Mouse (Mus musculus): Measurements from ENCODE around the gene Rpusd3. TPM values are rescaled to one million over a fixed set of nuclear protein-coding genes. Genes with fewer than 3 reads are reported as not detected.

Rpusd3 gene
- total and polyA plus RNA-seq, 3 experiments = 24.8 to 34.1 TPM; not detected in 1

DNA sequence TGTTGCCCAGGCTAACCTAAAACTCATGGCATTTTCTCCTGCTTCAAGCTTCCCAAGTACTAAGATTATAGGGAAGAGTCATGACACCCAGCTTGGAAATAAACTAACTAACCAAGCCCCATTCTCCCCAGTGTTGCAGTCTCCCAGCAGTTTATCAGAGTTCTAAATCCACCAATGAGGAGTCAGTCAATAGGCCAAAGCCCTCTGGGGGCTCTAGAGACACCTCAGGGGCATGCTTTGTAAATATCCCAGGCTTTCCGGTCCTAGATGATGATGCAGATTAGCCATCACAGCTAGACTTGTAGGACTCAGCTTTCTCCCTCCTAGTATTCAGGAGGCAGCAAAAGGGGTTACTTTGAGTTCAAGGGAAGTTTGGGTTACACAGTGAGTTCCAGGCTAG is 9.1 kb downstream of the Rpusd3 start:
- no peaks in the 10 kb centered on the region for H3K4me1 ChIP-seq (ENCODE audit: control insufficient read depth in 1 of 2, insufficient read depth in 2 of 2, low read length in 2 of 2)
- no peaks in the 10 kb centered on the region for H3K79me2 ChIP-seq (ENCODE audit: control insufficient read depth, insufficient read depth, low read length, poor library complexity)
- no peaks in the 10 kb centered on the region; a peak in 1 of 4 replicates for H3K36me3 ChIP-seq (ENCODE audit: control insufficient read depth in 1 of 2, insufficient read depth in 2 of 2, low read length in 2 of 2)
- no peak overlapping the region for H3K27ac ChIP-seq (ENCODE audit: control insufficient read depth, low read depth, low read length)
- no peaks in the 10 kb centered on the region for H3K9me3 ChIP-seq (replicated peaks; ENCODE audit: insufficient read depth, low read length)
- H3K9ac ChIP-seq (ENCODE audit: control insufficient read depth, low read depth, low read length, poor library complexity, severe bottlenecking) = no peak overlapping the region
- H3K27me3 ChIP-seq (ENCODE audit: control insufficient read depth in 1 of 2, insufficient read depth in 2 of 2, low read length in 2 of 2) = no peaks in the 10 kb centered on the region
- no peak overlapping the region for H3K4me3 ChIP-seq (ENCODE audit: control insufficient read depth in 1 of 2, insufficient read depth in 1 of 2, low read depth in 2 of 2, low read length in 2 of 2)
- TF ChIP-seq MAX (IDR thresholded peaks at IDR 0.05; ENCODE audit: low read length) (no peak), ETS1 (IDR thresholded peaks at IDR 0.05; ENCODE audit: low read depth, low read length) (no peak), CHD2 (IDR thresholded peaks at IDR 0.05; ENCODE audit: low read length) (no peak), ZMIZ1 (IDR thresholded peaks at IDR 0.05; ENCODE audit: low read depth, low read length) (no peak), CHD1 (IDR thresholded peaks at IDR 0.05; ENCODE audit: low read depth, low read length) (no peak)
- no peak for DNase-seq (ENCODE audit: low read depth, low spot score)

DNA sequence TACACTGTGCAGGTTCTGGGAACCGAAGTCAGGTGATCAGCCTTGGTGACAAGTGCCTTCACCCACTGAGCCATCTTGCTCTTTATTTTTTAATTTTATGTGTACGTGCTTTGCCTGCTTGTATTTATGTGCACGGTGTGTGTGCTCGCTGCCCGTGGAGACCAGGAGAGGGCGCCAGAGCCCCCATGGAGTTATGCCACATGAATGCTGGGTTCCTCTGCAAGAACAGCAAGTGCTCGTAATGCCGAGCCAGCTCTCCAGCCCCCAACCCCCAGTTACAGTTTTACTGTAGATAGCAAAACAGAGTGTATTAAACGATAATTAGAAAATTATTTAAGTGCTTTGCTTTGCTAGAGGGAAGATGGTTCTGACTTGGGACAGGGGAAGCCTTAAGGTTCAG is 12.5 kb downstream of the Rpusd3 start:
- H3K27me3 ChIP-seq (ENCODE audit: control insufficient read depth in 1 of 2, insufficient read depth in 2 of 2, low read length in 2 of 2) = no peaks in the 10 kb centered on the region
- H3K4me1 ChIP-seq (ENCODE audit: control insufficient read depth in 1 of 2, insufficient read depth in 2 of 2, low read length in 2 of 2) = no peaks in the 10 kb centered on the region
- H3K9ac ChIP-seq (ENCODE audit: control insufficient read depth, low read depth, low read length, poor library complexity, severe bottlenecking) = no peak overlapping the region
- no peaks in the 10 kb centered on the region for H3K9me3 ChIP-seq (replicated peaks; ENCODE audit: insufficient read depth, low read length)
- no peaks in the 10 kb centered on the region; a peak in 1 of 4 replicates for H3K36me3 ChIP-seq (ENCODE audit: control insufficient read depth in 1 of 2, insufficient read depth in 2 of 2, low read length in 2 of 2)
- H3K27ac ChIP-seq (ENCODE audit: control insufficient read depth, low read depth, low read length) = no peak overlapping the region
- no peaks in the 10 kb centered on the region for H3K79me2 ChIP-seq (ENCODE audit: control insufficient read depth, insufficient read depth, low read length, poor library complexity)
- DNase-seq (ENCODE audit: low read depth, low spot score) = peak; percentile 57
- no peak for TF ChIP-seq MYB (IDR thresholded peaks at IDR 0.05; ENCODE audit: low read depth, low read length)
- TF ChIP-seq ZNF384 (IDR thresholded peaks at IDR 0.05; ENCODE audit: low read depth, low read length) = no peak
- TF ChIP-seq TCF12 (IDR thresholded peaks at IDR 0.05; ENCODE audit: low read depth, low read length) = no peak
- TF ChIP-seq GATA1 (IDR thresholded peaks at IDR 0.05; ENCODE audit: low read depth, low read length) = no peak
- peak; percentile 51 to 63 (median 52) for TF ChIP-seq CTCF (IDR thresholded peaks at IDR 0.05 in 2 of 3, conservative IDR thresholded peaks at IDR 0.05 in 1 of 3; ENCODE audit: control insufficient read depth in 1 of 3, insufficient read depth in 1 of 3, low read depth in 2 of 3, low read length in 3 of 3, poor library complexity in 1 of 3, severe bottlenecking in 1 of 3)
- no peak for TF ChIP-seq RCOR1 (IDR thresholded peaks at IDR 0.05; ENCODE audit: low read depth, low read length)
- peak; percentile 29 for TF ChIP-seq RAD21 (IDR thresholded peaks at IDR 0.05; ENCODE audit: low read depth, low read length)
- no peak for TF ChIP-seq JUND (IDR thresholded peaks at IDR 0.05; ENCODE audit: low read depth, low read length)
- TF ChIP-seq BHLHE40 (IDR thresholded peaks at IDR 0.05; ENCODE audit: borderline replicate concordance, low read depth, low read length) = no peak
- TF ChIP-seq MYC (IDR thresholded peaks at IDR 0.05; ENCODE audit: low read depth, low read length) = no peak
- no peak for TF ChIP-seq ETS1 (IDR thresholded peaks at IDR 0.05; ENCODE audit: low read depth, low read length)
- TF ChIP-seq EP300 (IDR thresholded peaks at IDR 0.05; ENCODE audit: low read depth in 1 of 2, low read length in 2 of 2) = no peak
- no peak for TF ChIP-seq MEF2A (IDR thresholded peaks at IDR 0.05; ENCODE audit: extremely low read depth, insufficient replicate concordance, low read depth, low read length, poor library complexity, severe bottlenecking)
- no peak for TF ChIP-seq NELFE (IDR thresholded peaks at IDR 0.05; ENCODE audit: low read depth, low read length)
- TF ChIP-seq ZKSCAN1 (IDR thresholded peaks at IDR 0.05; ENCODE audit: low read depth, low read length) = no peak
- TF ChIP-seq MAFK (IDR thresholded peaks at IDR 0.05; ENCODE audit: borderline replicate concordance, low read depth, low read length) = no peak
- TF ChIP-seq USF1 (IDR thresholded peaks at IDR 0.05; ENCODE audit: low read depth, low read length) = no peak
- peak; percentile 33 for TF ChIP-seq SMC3 (IDR thresholded peaks at IDR 0.05; ENCODE audit: low read depth, low read length)
- no peak for TF ChIP-seq TAL1 (IDR thresholded peaks at IDR 0.05; ENCODE audit: low read length)
- TF ChIP-seq POLR2A (IDR thresholded peaks at IDR 0.05; ENCODE audit: control insufficient read depth in 1 of 2, insufficient read depth in 1 of 2, low read depth in 1 of 2, low read length in 2 of 2, poor library complexity in 1 of 2) = no peak
- TF ChIP-seq CHD2 (IDR thresholded peaks at IDR 0.05; ENCODE audit: low read length) = no peak
- no peak for TF ChIP-seq POLR2AphosphoS2 (IDR thresholded peaks at IDR 0.05; ENCODE audit: low read length)
- TF ChIP-seq ELF1 (IDR thresholded peaks at IDR 0.05; ENCODE audit: low read depth, low read length) = no peak
- TF ChIP-seq SIN3A (IDR thresholded peaks at IDR 0.05; ENCODE audit: low read length) = no peak
- no peak for TF ChIP-seq GABPA (IDR thresholded peaks at IDR 0.05; ENCODE audit: low read depth, low read length)
- no peak overlapping the region for H3K4me3 ChIP-seq (ENCODE audit: control insufficient read depth in 1 of 2, insufficient read depth in 1 of 2, low read depth in 2 of 2, low read length in 2 of 2)

Data from MEL (cell line).